Mouse (Mus musculus) intestine, embryonic 14.5 days (tissue): ENCODE data around the gene Tbx2. TPM values are rescaled to one million over a fixed set of nuclear protein-coding genes. Genes with fewer than 3 reads are reported as not detected.
A peak's percentile ranks its signal among the peaks of the same experiment; 100 is the strongest.

Source experiments
- ATAC-seq: fragments of 200-750 bp; cut with Nextera tagmentation; replicated peaks from 2 replicates; pipeline ENCODE4 v1.8.0; 2017; ENCODE audit warnings: low read depth, moderate number of reproducible peaks, moderate TSS enrichment, moderate library complexity; ENCODE audit not compliant: low FRiP score, low TSS enrichment
- DNase-seq: peaks from one replicate; pipeline ENCODE4 v3.0.0-alpha.2; 2018; ENCODE audit warnings: low spot score
- H3K27ac ChIP-seq: fragments of 300-500 bp; sonication (generic); 2 replicates; pipeline ENCODE4 v1.5.1; 2014; ENCODE audit warnings: low read depth, mild to moderate bottlenecking, control low read depth
- H3K27me3 ChIP-seq: fragments of 300-500 bp; sonication (generic); replicated peaks from 2 replicates; pipeline ENCODE4 v1.6.1; 2014; ENCODE audit warnings: low read length, control low read depth; ENCODE audit not compliant: control insufficient read depth, insufficient read depth
- H3K36me3 ChIP-seq: fragments of 300-500 bp; sonication (generic); 2 replicates; pipeline ENCODE4 v1.6.1; 2014; ENCODE audit warnings: low read length, control low read depth; ENCODE audit not compliant: control insufficient read depth, insufficient read depth
- H3K4me1 ChIP-seq: fragments of 300-500 bp; sonication (generic); replicated peaks from 2 replicates; pipeline ENCODE4 v1.6.1; 2014; ENCODE audit warnings: low read length, control low read depth, mixed read lengths; ENCODE audit not compliant: control insufficient read depth, insufficient read depth
- H3K4me2 ChIP-seq: fragments of 300-500 bp; sonication (generic); 2 replicates; pipeline ENCODE4 v1.6.1; 2014; ENCODE audit warnings: low read length
- H3K4me3 ChIP-seq: fragments of 300-500 bp; sonication (generic); 2 replicates; pipeline ENCODE4 v1.5.1; 2014; ENCODE audit warnings: low read depth, low read length, control low read depth, mixed read lengths
- H3K9ac ChIP-seq: fragments of 300-500 bp; sonication (generic); 2 replicates; pipeline ENCODE4 v1.6.1; 2014; ENCODE audit warnings: mild to moderate bottlenecking, low read length
- H3K9me3 ChIP-seq: fragments of 300-500 bp; sonication (generic); 2 replicates; pipeline ENCODE4 v1.6.1; 2016; ENCODE audit warnings: low read length, control low read depth; ENCODE audit not compliant: control insufficient read depth
- WGBS: fragments of 180-500 bp; shearing (Covaris S2); extraction: QIAGEN DNeasy Blood & Tissue Kit; methylation state at CpG from one replicate; pipeline ENCODE4 v1.1.7; 2014; 5-methylcytosine and 5-hydroxymethylcytosine counted together
- polyA plus RNA-seq: library from polyadenylated mRNA; unstranded; fragments of >200 nt; fragmentation: Nextera tagmentation; extraction: Ambion mirVana; gene quantifications from 2 replicates; pipeline ENCODE4 v1.2.1, GENCODE M21; 2014

The Tbx2 gene
- polyA plus RNA-seq, 1 experiment from 2014 or later, result 7.7 TPM

DNA sequence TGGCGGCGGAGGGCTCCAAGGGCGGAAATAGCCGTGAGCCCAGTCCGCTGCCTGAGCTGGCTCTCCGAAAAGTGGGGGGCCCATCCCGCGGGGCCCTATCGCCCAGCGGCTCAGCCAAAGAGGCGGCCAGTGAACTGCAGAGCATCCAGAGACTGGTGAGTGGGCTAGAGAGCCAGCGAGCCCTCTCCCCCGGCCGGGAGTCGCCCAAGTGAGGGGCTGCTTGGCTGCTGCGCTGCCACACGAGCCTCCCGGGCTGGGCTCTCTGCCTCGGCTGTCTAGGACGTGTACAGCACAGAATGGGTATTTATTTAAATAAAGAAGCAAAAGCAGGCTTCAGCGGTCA is 8.4 kb downstream of the Tbx2 start:
- peak; percentile 72 for DNase-seq
- H3K27me3 ChIP-seq, result peaks cover 76% of the 10 kb centered on the region

DNA sequence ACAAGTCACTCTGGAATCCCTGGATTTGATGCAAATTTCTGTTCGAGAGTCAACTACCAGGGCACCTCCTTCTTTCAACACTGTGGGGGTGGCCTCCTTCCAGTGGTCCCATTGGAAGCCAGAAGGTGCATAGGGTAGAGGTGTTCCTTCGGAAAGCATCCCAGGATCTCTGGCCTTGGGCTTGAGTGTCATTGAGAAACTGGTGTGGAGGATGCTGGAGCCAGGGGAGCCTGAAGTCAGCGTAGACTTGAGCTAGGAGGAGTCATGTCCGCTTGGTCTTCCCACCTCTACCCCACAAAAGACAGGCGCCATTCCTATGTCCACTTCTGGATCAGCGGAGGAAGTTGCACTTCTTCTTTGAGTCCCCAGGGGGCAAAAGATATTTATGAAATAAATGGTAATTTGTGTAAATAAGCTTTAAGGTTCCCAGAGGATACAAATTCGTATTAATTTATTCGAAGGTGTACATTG is 8.9 kb downstream of the Tbx2 start:
- DNase-seq (peak; percentile 69), ATAC-seq (no peak)
- no peaks in the 10 kb centered on the region for H3K9me3 ChIP-seq
- peak overlapping the region; percentile 58 for H3K27ac ChIP-seq
- no peaks in the 10 kb centered on the region for H3K36me3 ChIP-seq
- 24% methylated on average over 8 of the region's 8 CpGs for WGBS
- peak overlapping the region; percentile 78 for H3K9ac ChIP-seq
- H3K27me3 ChIP-seq, result peaks cover 75% of the 10 kb centered on the region
- peak overlapping the region; percentile 84 for H3K4me2 ChIP-seq
- H3K4me1 ChIP-seq, result peaks cover 33% of the 10 kb centered on the region
- H3K4me3 ChIP-seq, result peak overlapping the region; percentile 63

More for the DNA sequence above, 8.4 kb downstream of the Tbx2 start:
- peak overlapping the region; percentile 63 for H3K4me3 ChIP-seq
- peak overlapping the region; percentile 78 for H3K9ac ChIP-seq
- H3K4me1 ChIP-seq, result peaks cover 33% of the 10 kb centered on the region
- peak overlapping the region; percentile 84 for H3K4me2 ChIP-seq
- 23% methylated on average over 21 of the region's 21 CpGs for WGBS
- H3K27ac ChIP-seq, result peak overlapping the region; percentile 58
- ATAC-seq, result no peak
- no peaks in the 10 kb centered on the region for H3K36me3 ChIP-seq
- no peaks in the 10 kb centered on the region for H3K9me3 ChIP-seq

DNA sequence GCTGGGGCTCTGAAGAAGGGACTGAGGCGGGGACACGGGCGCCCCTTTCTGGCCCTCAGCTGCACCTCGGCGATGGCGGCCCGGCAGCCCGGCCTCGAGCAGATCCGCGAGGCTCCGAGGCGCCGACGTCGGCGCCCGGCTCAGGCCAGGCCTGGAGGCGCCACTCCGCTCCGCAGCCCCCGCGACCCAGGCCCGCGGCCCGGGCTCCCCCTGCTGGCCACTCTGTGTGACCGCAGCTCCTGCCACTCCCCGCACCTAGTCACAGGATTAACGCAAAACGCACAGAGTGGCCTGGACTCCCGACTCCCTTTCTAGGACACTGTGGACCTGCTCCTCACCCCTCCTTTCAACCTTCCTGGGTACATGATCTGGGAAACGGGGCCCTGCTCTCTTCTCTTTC is 9.6 kb downstream of the Tbx2 start:
- WGBS, result 2% methylated on average over 32 of the region's 32 CpGs
- peak; percentile 86 for DNase-seq
- Histone ChIP-seq H3K9me3 (no peaks in the 10 kb centered on the region), H3K27ac (peak overlapping the region; percentile 58; the same call in 1 of the 2 replicates), H3K27me3 (peaks cover 70% of the 10 kb centered on the region), H3K9ac (peak overlapping the region; percentile 37), H3K4me3 (peak overlapping the region; percentile 50), H3K4me1 (peaks cover 30% of the 10 kb centered on the region), H3K36me3 (no peaks in the 10 kb centered on the region), H3K4me2 (peak overlapping the region; percentile 84)
- peak; percentile 28 for ATAC-seq

DNA sequence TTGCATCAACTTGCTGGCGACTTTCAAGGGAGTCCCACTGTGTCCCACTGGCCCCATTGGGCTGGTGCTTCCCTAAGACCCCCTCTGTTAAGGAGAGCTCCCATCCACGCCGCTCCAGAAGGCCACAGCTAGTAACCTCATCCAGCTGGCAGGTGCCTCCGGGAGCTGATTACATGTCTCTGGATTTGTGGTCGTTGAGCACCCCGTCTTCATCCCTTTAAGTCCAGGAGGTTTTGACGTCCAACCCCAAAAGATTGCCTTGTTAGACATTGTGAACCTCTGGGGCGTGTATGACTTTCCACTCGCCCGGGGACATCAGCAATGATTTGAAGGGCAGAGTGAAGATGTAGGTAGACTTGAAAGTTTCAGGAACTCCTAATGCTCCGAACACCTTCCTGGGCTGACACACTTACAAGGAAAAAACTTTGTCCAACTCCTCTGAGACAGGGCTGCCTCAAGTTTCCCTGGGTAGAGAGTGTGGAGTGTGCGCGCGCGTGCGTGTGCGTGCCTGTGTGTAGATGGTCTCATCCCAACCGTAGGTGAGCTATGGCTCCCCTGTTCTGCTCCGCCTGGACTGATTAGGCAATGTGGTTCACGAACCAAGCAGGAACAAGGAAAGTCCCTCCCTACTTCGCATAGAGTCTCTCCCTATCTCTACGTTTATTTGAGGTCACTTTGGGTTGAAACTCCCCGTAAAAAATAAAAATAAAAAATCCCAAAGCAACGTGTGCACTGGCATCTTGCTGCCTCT is 10.4 kb downstream of the Tbx2 start:
- WGBS, result 9% methylated on average over 24 of the region's 24 CpGs
- H3K4me1 ChIP-seq, result peaks cover 22% of the 10 kb centered on the region

DNA sequence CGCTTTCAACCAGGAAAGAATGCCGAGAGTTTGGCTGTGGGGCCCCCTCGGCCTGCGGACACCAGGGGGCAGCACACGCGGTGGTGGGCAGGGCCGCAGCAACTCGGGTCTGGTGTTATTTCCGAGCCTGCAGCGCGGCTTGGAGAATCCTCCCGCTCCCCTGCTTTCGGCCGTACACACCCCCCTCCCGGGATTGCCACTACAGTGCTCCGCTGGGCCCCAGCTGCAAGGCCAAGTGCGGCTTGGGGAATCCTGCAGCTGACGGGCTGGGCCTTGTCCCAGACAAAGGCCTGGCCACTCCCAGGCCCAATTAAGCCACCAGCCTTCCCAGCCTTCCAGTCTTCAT is 11.0 kb downstream of the Tbx2 start:
- H3K4me2 ChIP-seq, result peak overlapping the region; percentile 84
- peaks cover 17% of the 10 kb centered on the region for H3K4me1 ChIP-seq
- peaks cover 56% of the 10 kb centered on the region for H3K27me3 ChIP-seq
- H3K9me3 ChIP-seq, result no peaks in the 10 kb centered on the region
- H3K4me3 ChIP-seq, result peak overlapping the region; percentile 50
- DNase-seq (peak; percentile 91), ATAC-seq (peak; percentile 45)
- peak overlapping the region; percentile 52; the same call in 1 of the 2 replicates for H3K9ac ChIP-seq
- H3K27ac ChIP-seq, result peak overlapping the region; percentile 78
- no peaks in the 10 kb centered on the region for H3K36me3 ChIP-seq
- WGBS, result 0% methylated on average over 18 of the region's 18 CpGs

More for the DNA sequence above, 10.4 kb downstream of the Tbx2 start:
- Histone ChIP-seq H3K9me3 (no peaks in the 10 kb centered on the region), H3K27ac (peak overlapping the region; percentile 78), H3K9ac (no peak overlapping the region), H3K27me3 (peaks cover 62% of the 10 kb centered on the region), H3K36me3 (no peaks in the 10 kb centered on the region), H3K4me2 (peak overlapping the region; percentile 84), H3K4me3 (peak overlapping the region; percentile 50)
- ATAC-seq (no peak), DNase-seq (peak; percentile 75)

DNA sequence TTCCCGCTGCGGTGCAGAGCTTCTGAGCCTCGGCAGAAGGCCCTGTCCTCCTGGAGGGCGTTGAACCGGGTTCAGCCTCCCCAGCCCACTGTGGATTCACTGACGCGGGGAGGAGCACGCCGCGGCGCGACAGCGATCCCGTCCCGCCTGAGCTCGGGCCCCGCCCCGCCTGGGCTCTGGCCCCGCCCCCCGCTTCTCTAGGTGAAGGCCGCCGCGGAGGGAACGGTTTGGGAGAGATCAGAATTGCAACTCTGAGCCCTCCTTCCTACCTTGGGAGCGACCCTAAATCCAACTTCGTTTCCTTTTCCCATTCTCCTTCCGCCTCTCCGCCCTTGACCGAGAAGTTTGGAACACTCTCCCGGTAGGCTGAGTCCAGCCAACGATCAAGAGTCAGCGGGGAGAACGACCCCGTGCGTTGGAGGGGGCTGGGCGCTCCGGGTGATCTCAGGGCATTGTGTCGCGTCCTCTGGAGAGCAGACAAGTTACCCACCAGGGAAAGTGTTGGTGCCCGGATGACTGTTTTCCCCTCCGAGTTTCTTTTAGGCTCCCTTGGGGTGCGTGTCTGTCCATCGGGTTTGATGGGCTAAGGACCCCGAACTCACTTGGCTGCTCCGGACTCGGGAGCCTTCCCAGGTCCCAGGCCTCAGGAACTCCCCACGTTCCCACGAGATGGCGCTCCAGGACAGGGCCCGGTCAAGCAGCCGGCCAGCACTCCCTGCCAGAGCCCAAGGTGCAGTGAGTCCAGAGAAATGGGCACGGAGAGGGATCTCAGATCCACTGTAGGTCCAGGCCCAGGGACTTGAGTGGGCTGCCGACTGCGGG is 12.0 kb downstream of the Tbx2 start:
- Histone ChIP-seq H3K4me2 (peak overlapping the region; percentile 84), H3K27me3 (peaks cover 46% of the 10 kb centered on the region), H3K4me1 (peaks cover 16% of the 10 kb centered on the region), H3K27ac (peak overlapping the region; percentile 78), H3K4me3 (peak overlapping the region; percentile 50), H3K36me3 (no peaks in the 10 kb centered on the region), H3K9me3 (no peaks in the 10 kb centered on the region), H3K9ac (peak overlapping the region; percentile 52)
- peak; percentile 69 for ATAC-seq
- peak; percentile 97 for DNase-seq
- under 1% methylated on average over 54 of the region's 54 CpGs for WGBS

DNA sequence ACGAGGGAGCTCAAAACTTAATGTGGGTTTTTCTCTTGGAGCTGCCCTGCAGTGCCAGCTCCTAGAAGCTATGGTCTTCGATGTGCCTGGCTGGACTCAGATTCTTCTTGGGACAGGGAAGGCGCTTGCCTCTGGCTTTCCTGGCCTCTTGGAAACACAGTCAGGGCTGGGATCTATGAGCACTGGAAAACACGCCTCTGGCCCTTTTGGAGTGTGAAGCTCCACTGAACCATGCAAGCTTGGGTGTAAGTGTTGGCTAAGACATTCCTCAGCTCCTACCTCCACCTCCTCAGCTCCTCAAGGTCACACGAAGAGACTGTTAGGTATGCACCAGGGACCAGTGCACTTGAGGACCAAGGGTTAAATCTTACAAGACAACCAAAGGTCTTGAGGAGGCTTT is 12.6 kb downstream of the Tbx2 start:
- peaks cover 16% of the 10 kb centered on the region for H3K4me1 ChIP-seq
- 35% methylated on average over 5 of the region's 5 CpGs for WGBS
- no peak overlapping the region; the same call in 1 of the 2 replicates for H3K9ac ChIP-seq
- no peak for DNase-seq
- no peaks in the 10 kb centered on the region for H3K9me3 ChIP-seq
- peak overlapping the region; percentile 50; the same call in 1 of the 2 replicates for H3K4me3 ChIP-seq
- H3K27ac ChIP-seq, result no peak overlapping the region
- H3K27me3 ChIP-seq, result peaks cover 40% of the 10 kb centered on the region
- H3K4me2 ChIP-seq, result peak overlapping the region; percentile 84
- no peak for ATAC-seq
- H3K36me3 ChIP-seq, result no peaks in the 10 kb centered on the region

DNA sequence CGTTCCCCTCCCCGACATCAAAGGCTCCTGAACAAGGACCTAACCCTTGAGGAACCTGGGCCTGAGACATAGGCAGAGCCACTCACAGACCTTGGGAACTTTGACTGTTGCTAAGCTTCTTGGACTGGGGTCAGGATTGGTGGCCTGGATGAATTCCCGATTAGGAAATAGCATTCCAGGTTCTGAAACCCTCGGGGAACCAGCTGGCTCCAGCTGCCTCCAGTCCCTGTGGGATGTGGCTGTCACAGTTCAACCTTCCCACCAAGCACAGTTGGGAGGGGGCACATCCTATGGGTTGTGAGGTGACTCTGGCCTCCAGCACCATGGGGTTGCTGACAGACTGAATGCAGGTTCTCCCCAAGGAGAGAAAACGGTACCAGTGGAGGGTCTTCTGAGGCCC is 13.6 kb downstream of the Tbx2 start:
- Histone ChIP-seq H3K9ac (no peak overlapping the region), H3K27ac (no peak overlapping the region), H3K4me2 (no peak overlapping the region), H3K9me3 (no peaks in the 10 kb centered on the region), H3K4me1 (peaks cover 16% of the 10 kb centered on the region), H3K27me3 (peaks cover 30% of the 10 kb centered on the region), H3K4me3 (no peak overlapping the region), H3K36me3 (no peaks in the 10 kb centered on the region)
- ATAC-seq, result no peak
- DNase-seq, result peak; percentile 59
- WGBS, result 35% methylated on average over 5 of the region's 5 CpGs
